Mouse (Mus musculus): Measurements from ENCODE around the gene Sipa1l1.

GRCm38 (mm10) chr12:82306035-82306434 is 136.9 kb downstream of the Sipa1l1 start:
- TF ChIP-seq CTCF (IDR thresholded peaks at IDR 0.05; ENCODE audit: low read depth) (no peak), EP300 (IDR thresholded peaks at IDR 0.05; ENCODE audit: low read depth) (no peak)
